Mouse (Mus musculus): ENCODE data around the gene Tmem246.

DNA sequence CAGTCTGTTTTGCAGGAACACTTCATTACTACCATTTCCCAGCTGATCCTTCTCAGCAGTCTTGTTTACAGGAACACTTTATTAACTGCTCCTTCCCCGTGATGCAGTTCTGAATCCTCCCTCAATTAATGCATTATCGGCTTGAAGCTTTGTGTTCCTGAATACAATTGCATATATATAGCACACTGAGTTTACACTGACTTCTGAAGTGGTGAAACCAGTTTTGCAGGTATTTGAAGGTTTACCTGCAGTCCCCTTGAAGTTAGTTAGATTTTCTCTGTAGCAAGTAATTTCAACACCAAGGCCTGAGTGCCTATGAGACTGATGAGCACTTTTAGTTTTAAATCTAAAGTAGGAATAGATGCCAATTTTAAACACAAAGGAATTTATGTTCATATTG is 24.6 kb upstream of the Tmem246 start:
- TF ChIP-seq CTCF (IDR thresholded peaks at IDR 0.05; ENCODE audit: borderline replicate concordance, insufficient read depth, low read depth, low read length) (no peak), POLR2A (IDR thresholded peaks at IDR 0.05; ENCODE audit: borderline replicate concordance, insufficient read depth, low read length) (no peak)
